Mouse (Mus musculus) heart, embryonic 11.5 days (tissue): ENCODE measurements at regions not wholly inside any gene's neighbourhood (a gene's known extent, or its start where the extent isn't known, plus 50 kb on each side); places are given as distances from the start of the nearest gene placed in this dataset.

Source experiments
- ATAC-seq: fragments of 200-750 bp; cut with Nextera tagmentation; replicated peaks from 2 replicates; pipeline ENCODE4 v1.8.0; 2017; ENCODE audit warnings: moderate library complexity; ENCODE audit not compliant: insufficient number of reproducible peaks, low FRiP score, low TSS enrichment
- H3K27ac ChIP-seq: fragments of 300-500 bp; sonication (generic); 2 replicates; pipeline ENCODE4 v1.5.1; 2014; ENCODE audit warnings: mild to moderate bottlenecking, low read depth, low read length
- H3K27me3 ChIP-seq: fragments of 300-500 bp; sonication (generic); 2 replicates; pipeline ENCODE4 v1.6.1; 2014; ENCODE audit warnings: mild to moderate bottlenecking, low read length, mixed read lengths; ENCODE audit not compliant: control insufficient read depth, insufficient read depth
- H3K36me3 ChIP-seq: fragments of 300-500 bp; sonication (generic); 2 replicates; pipeline ENCODE4 v1.6.1; 2014; ENCODE audit warnings: mild to moderate bottlenecking, low read length, moderate library complexity, mixed read lengths; ENCODE audit not compliant: control insufficient read depth, insufficient read depth
- H3K4me1 ChIP-seq: fragments of 300-500 bp; sonication (generic); 2 replicates; pipeline ENCODE4 v1.6.1; 2014; ENCODE audit warnings: low read length; ENCODE audit not compliant: control insufficient read depth, insufficient read depth
- H3K4me2 ChIP-seq: fragments of 300-500 bp; sonication (generic); 2 replicates; pipeline ENCODE4 v1.6.1; 2014; ENCODE audit warnings: mild to moderate bottlenecking, moderate library complexity
- H3K4me3 ChIP-seq: fragments of 300-500 bp; sonication (generic); 2 replicates; pipeline ENCODE4 v1.5.1; 2014; ENCODE audit warnings: low read depth, low read length
- H3K9ac ChIP-seq: fragments of 300-500 bp; sonication (generic); 2 replicates; pipeline ENCODE4 v1.6.1; 2014; ENCODE audit warnings: mild to moderate bottlenecking, low read depth, low read length, moderate library complexity
- H3K9me3 ChIP-seq: fragments of 300-500 bp; sonication (generic); replicated peaks from 2 replicates; pipeline ENCODE4 v1.6.1; 2016; ENCODE audit warnings: low read length; ENCODE audit not compliant: control insufficient read depth
- WGBS: fragments of 180-500 bp; shearing (Covaris S2); extraction: QIAGEN DNeasy Blood & Tissue Kit; methylation state at CpG from one replicate; pipeline ENCODE4 v1.1.7; 2014; ENCODE audit not compliant: insufficient replicate concordance; 5-methylcytosine and 5-hydroxymethylcytosine counted together

DNA sequence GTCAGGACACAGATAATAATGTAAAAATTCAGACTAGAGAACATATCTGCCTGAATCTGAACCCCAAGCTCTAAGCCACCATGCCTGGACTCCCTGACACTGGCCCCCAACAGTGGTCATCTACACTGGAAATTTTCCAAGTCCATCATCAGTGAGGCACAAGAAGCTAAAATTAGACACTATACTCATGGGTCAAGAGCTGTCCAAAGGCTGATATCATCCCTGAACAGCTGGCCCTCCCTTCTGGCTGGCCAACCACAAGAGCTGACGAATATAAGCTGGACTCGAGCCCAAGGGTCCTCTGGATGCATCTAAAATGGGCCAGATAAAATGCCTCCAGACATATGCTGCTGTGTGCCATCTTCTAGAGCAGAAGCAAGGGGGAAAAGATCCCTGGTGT, 298.5 kb upstream of the Ppargc1a start:
- Histone ChIP-seq H3K9me3 (no peaks in the 10 kb centered on the region), H3K4me3 (no peak overlapping the region), H3K4me2 (no peak overlapping the region), H3K27ac (no peak overlapping the region), H3K4me1 (no peaks in the 10 kb centered on the region), H3K9ac (no peak overlapping the region), H3K36me3 (no peaks in the 10 kb centered on the region), H3K27me3 (no peaks in the 10 kb centered on the region)
- ATAC-seq, result no peak
- 25% methylated on average over 2 of the region's 2 CpGs for WGBS

DNA sequence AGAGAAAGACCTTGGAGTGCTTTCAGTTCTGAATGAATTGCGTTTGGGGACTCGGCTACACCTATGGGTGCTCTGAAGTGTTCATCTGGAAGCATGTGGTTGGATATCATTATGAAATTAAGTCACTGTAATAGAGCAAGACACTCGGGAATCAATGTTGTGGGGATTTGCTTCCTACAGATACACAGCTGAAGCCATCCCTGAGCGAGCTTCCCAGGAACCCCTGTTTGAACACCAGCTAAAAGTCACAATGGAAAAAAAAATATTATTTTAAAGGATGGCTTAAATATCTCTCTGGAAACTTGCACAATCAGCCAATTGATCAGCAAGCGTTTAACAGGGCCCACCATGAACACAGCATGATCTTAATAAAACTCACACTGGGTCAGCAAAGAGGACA, 293.0 kb upstream of the Ppargc1a start:
- H3K4me3 ChIP-seq, result no peak overlapping the region
- 81% methylated on average over 5 of the region's 5 CpGs for WGBS
- no peak overlapping the region for H3K9ac ChIP-seq
- H3K4me1 ChIP-seq, result peaks cover 4% of the 10 kb centered on the region; the same call in 1 of the 2 replicates
- no peaks in the 10 kb centered on the region for H3K9me3 ChIP-seq
- H3K27me3 ChIP-seq, result no peaks in the 10 kb centered on the region
- H3K36me3 ChIP-seq, result no peaks in the 10 kb centered on the region
- ATAC-seq, result no peak
- H3K4me2 ChIP-seq, result no peak overlapping the region
- no peak overlapping the region for H3K27ac ChIP-seq

DNA sequence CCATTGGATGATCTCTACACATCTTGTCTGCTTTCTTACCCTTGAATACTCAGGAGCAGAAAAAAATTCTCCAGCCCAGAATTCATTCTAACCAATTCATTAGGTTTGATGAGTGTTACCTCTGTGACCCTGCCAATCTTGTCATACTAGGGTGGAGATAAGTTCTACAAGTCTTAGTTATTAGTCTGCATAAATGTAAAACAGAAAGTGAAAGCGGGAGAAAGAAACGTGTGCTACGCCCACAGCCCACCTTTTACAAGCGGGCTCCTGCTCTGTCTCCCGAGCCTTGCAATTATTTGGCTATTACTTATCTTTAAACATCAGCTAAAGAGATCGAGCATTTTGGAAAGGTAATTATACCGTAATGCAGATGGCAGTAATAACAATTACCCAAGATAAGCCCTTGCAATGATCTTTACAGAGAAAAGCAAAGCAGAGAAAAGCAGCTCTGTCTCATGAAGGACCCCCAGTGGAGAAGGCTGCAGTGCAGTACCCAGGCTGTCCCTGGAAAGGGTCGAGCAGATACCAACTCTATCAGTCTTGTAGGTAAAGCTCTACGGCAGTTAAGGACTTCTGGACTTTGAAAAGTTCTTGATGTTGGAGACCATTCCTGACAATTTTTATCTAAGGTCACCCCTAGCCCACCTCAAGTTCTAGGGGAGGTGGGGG, 286.1 kb upstream of the Ppargc1a start:
- 53% methylated on average over 9 of the region's 9 CpGs for WGBS
- ATAC-seq, result no peak
- Histone ChIP-seq H3K27ac (no peak overlapping the region), H3K9ac (no peak overlapping the region), H3K27me3 (no peaks in the 10 kb centered on the region), H3K4me3 (no peak overlapping the region), H3K36me3 (no peaks in the 10 kb centered on the region), H3K4me2 (no peak overlapping the region), H3K9me3 (no peaks in the 10 kb centered on the region), H3K4me1 (no peaks in the 10 kb centered on the region)

DNA sequence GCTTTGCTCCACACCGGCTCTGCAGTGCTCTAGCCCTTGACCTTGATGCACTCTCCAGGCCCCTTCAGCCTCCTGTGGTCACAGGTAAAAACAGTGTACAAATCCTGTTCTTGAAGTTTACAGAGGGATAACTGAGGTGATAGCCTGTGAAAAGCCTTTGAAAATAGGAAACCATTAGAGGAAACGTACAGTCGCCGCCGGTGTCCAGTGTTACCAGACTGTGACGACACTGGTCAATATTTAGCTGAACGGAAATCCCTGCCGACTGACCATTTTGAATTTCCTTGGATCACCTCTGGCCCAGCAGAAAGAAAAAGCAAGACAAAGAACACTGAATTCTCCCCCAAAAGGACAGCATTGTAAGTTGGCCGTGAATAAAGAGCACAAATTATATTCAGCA, 282.6 kb upstream of the Ppargc1a start:
- no peak overlapping the region for H3K9ac ChIP-seq
- no peaks in the 10 kb centered on the region for H3K4me1 ChIP-seq
- no peak overlapping the region for H3K4me2 ChIP-seq
- no peak overlapping the region for H3K4me3 ChIP-seq
- no peaks in the 10 kb centered on the region for H3K27me3 ChIP-seq
- H3K9me3 ChIP-seq, result no peaks in the 10 kb centered on the region
- ATAC-seq, result no peak
- WGBS, result 84% methylated on average over 9 of the region's 9 CpGs
- no peak overlapping the region for H3K27ac ChIP-seq
- no peaks in the 10 kb centered on the region for H3K36me3 ChIP-seq

DNA sequence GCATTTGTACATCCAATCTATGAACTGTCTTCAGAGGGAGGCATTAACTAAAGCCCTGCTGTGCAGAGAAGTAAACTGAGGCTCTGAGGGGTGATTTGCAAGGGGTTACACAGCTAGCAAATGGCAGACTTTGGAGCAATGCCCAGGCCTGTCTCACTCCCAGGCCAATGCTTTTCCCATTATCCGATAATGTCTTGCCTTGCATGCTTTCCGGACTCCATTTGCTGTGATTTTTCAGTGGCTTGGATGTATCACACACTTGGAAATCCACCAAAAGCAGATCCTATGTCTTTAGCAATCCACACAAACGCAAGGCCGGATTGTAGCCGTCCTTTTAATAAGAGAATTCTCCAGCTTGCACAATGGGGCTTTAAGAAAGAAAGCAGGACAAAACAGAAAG, 281.7 kb upstream of the Ppargc1a start:
- Histone ChIP-seq H3K36me3 (no peaks in the 10 kb centered on the region), H3K27ac (no peak overlapping the region), H3K9me3 (no peaks in the 10 kb centered on the region), H3K27me3 (no peaks in the 10 kb centered on the region), H3K9ac (no peak overlapping the region), H3K4me2 (no peak overlapping the region), H3K4me3 (no peak overlapping the region), H3K4me1 (no peaks in the 10 kb centered on the region)
- ATAC-seq, result no peak
- 88% methylated on average over 5 of the region's 5 CpGs for WGBS

DNA sequence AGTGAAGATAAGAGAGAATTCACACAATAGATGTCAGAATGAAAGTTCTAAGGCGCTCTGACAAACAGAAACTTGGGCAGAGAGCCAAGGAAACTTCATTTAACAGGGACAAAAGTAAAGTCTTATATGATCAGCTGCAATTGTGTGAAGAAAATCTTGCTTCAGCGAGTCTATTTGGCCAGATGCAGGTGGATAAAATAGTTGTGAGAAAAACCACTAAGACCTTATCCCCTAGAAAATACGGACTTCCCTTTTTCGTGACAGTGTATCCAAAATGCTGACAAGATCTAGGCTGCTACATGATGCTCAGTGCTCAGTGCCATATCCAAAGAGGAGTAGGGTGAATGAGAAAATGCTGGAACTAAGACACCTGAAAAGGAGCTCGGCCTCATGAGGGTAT, 274.7 kb upstream of the Ppargc1a start:
- Histone ChIP-seq H3K4me1 (no peaks in the 10 kb centered on the region), H3K27me3 (no peaks in the 10 kb centered on the region), H3K4me3 (no peak overlapping the region), H3K27ac (no peak overlapping the region), H3K36me3 (no peaks in the 10 kb centered on the region), H3K9ac (no peak overlapping the region), H3K9me3 (no peaks in the 10 kb centered on the region), H3K4me2 (no peak overlapping the region)
- ATAC-seq, result no peak
- 77% methylated on average over 5 of the region's 5 CpGs for WGBS

DNA sequence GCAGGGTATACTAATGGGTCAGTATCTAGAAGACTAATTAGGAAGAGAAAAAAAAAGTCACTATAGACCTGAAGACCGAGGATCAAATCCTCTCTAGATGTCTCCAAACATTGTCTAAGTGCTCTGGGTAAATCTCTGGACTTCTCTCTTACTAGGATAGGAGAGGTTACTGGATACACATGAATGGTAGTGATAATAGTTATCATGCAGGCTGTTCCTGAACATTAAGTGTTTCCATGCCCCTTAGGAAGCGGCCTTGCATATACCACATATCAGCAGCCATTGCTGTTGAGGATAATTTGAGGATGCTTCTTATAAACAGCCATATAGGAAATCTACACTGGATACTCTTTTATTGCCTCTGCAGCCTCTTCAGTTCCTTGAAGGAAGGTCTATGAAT, 274.2 kb upstream of the Ppargc1a start:
- ATAC-seq, result no peak
- no peaks in the 10 kb centered on the region for H3K4me1 ChIP-seq
- no peaks in the 10 kb centered on the region for H3K36me3 ChIP-seq
- H3K27ac ChIP-seq, result no peak overlapping the region
- WGBS, result 70% methylated on average over 2 of the region's 2 CpGs
- no peak overlapping the region for H3K4me2 ChIP-seq
- no peaks in the 10 kb centered on the region for H3K27me3 ChIP-seq
- H3K9me3 ChIP-seq, result no peaks in the 10 kb centered on the region
- H3K4me3 ChIP-seq, result no peak overlapping the region
- H3K9ac ChIP-seq, result no peak overlapping the region

DNA sequence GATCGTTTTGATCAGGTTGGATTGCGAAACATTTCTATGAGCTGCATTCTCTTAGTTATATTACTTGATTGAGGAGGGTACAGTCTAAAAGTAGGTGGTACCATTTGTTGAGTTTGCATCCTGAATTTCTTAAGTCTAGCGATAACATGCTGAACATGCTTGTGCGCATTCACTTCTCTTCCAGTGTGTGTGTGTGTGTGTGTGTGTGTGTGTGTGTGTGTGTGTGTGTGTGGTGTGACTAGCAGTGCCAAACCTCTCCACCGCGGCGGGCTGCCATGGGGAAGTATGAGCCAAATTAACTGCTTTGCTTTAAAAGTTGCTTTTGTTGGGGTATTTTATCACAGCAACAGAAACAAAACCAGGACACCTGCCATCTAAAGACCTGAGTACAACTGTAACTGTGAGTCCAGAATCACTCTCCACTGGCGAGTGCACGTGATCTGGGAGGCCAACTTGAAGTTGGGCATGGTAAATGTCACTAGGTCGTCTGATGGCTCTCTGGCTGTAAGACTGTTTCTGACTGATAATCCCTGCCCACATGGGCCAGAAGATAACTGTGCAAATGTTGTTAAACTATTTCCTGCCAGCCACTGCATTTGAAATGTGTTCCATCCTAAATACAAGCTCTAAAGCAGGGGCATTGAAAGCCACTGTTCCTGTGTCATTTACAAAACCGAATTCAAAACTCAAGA, 273.3 kb upstream of the Ppargc1a start:
- Histone ChIP-seq H3K27ac (no peak overlapping the region), H3K9ac (no peak overlapping the region), H3K36me3 (no peaks in the 10 kb centered on the region), H3K4me1 (no peaks in the 10 kb centered on the region), H3K4me2 (no peak overlapping the region), H3K27me3 (no peaks in the 10 kb centered on the region), H3K9me3 (no peaks in the 10 kb centered on the region), H3K4me3 (no peak overlapping the region)
- no peak; the same call in 1 of the 2 replicates for ATAC-seq
- 71% methylated on average over 11 of the region's 11 CpGs for WGBS

DNA sequence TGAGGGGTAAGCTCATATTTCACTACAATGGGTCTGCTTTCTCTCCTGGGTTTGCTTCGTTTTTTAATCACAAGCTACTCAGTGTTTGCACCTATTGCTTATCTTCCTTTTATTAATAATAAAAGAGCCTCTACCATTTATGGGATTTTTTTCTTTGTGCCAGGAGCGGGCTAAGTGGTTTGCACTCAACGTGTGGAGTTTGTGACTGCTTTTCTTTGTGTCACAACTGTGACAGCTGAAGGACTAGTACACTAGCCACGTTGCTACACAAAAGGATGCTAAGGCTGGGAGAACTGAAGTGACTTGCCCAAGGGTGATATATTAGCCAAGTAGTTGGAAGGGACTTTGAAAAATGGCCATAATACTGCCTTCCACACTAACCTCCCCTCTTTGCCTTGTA, 271.8 kb upstream of the Ppargc1a start:
- no peak overlapping the region for H3K27ac ChIP-seq
- H3K36me3 ChIP-seq, result no peaks in the 10 kb centered on the region
- H3K9ac ChIP-seq, result no peak overlapping the region
- H3K27me3 ChIP-seq, result no peaks in the 10 kb centered on the region
- H3K4me1 ChIP-seq, result no peaks in the 10 kb centered on the region
- WGBS, result 53% methylated on average over 4 of the region's 4 CpGs
- no peak for ATAC-seq
- no peak overlapping the region for H3K4me2 ChIP-seq
- no peaks in the 10 kb centered on the region for H3K9me3 ChIP-seq
- H3K4me3 ChIP-seq, result no peak overlapping the region
